ENCODE assay signal across 11 mouse cellular contexts in genomic region chr6:99260941-99261736, GRCm38 (mm10).
DNase-seq lines count a peak whose midpoint lies in the region; ATAC-seq and TF ChIP-seq lines count a peak whose summit lies in the region.
"Had no signal": no experiment of that assay in that cellular context is flagged by ENCODE, and none has a peak within 500 bp of the region (broad histone marks: within the 10 kb centered on the region; RNA-seq: fewer than 3 reads in every experiment).

No protein-coding gene starts in this region.

- H3K27ac ChIP-seq in forebrain, postnatal 0 days (ENCODE audit: low read depth, low read length) = no peak overlapping the region
- H3K27ac ChIP-seq in forebrain, embryonic 12.5 days = no peak overlapping the region
- H3K27ac ChIP-seq in stomach, embryonic 15.5 days = peak overlapping the region; percentile 35; the same call in 1 of the 2 replicates
- H3K27ac ChIP-seq in stomach, postnatal 0 days (replicated peaks) = no peak overlapping the region
- H3K27ac ChIP-seq in cerebellum, adult 2 months (ENCODE audit: insufficient read depth, low read length) = no peak overlapping the region
- H3K27ac ChIP-seq: forebrain, embryonic 15.5 days had no signal

- ATAC-seq in forebrain, postnatal 0 days = no peak
- no peak for ATAC-seq in forebrain, embryonic 12.5 days (ENCODE audit: low FRiP score)
- ATAC-seq in stomach, embryonic 15.5 days (ENCODE audit: insufficient read depth, low FRiP score, low read depth) = no peak
- no peak for ATAC-seq in stomach, postnatal 0 days (ENCODE audit: low FRiP score, low TSS enrichment)
- peak; percentile 11; the same call in 1 of the 2 replicates for ATAC-seq in megakaryocyte, adult 5-6 weeks (ENCODE audit: poor library complexity, severe bottlenecking)
- ATAC-seq: forebrain, embryonic 15.5 days had no signal

- 0 out of 2 replicates have a peak, but pooled peaks have one; percentile 8 for TF ChIP-seq CTCF in forebrain, postnatal 0 days (IDR thresholded peaks at IDR 0.05; ENCODE audit: low read depth)
- no peak; the same call in 1 of the 2 replicates for TF ChIP-seq CTCF in stomach, postnatal 0 days (IDR thresholded peaks at IDR 0.05; ENCODE audit: low read depth)
- no peak for TF ChIP-seq CTCF in cerebellum, adult 2 months (IDR thresholded peaks at IDR 0.05; ENCODE audit: borderline replicate concordance, insufficient read depth, low read depth, low read length)

- H3K27me3 ChIP-seq in forebrain, postnatal 0 days (ENCODE audit: insufficient read depth, low read length) = no peaks in the 10 kb centered on the region
- H3K27me3 ChIP-seq in forebrain, embryonic 12.5 days = 0 out of 2 replicates have a peak, but pooled peaks cover 5% of the 10 kb centered on the region
- no peaks in the 10 kb centered on the region for H3K27me3 ChIP-seq in stomach, embryonic 15.5 days (replicated peaks)
- H3K27me3 ChIP-seq in stomach, postnatal 0 days (ENCODE audit: control insufficient read depth, insufficient read depth, low read length) = no peaks in the 10 kb centered on the region
- no peaks in the 10 kb centered on the region for H3K27me3 ChIP-seq in cerebellum, adult 2 months (ENCODE audit: control insufficient read depth, insufficient read depth, low read length)

- H3K9ac ChIP-seq in forebrain, postnatal 0 days = no peak overlapping the region
- no peak overlapping the region for H3K9ac ChIP-seq in forebrain, embryonic 12.5 days
- H3K9ac ChIP-seq in stomach, embryonic 15.5 days = no peak overlapping the region
- no peak overlapping the region for H3K9ac ChIP-seq in stomach, postnatal 0 days (ENCODE audit: low read length)
- H3K9ac ChIP-seq: forebrain, embryonic 15.5 days had no signal

- H3K36me3 ChIP-seq in forebrain, postnatal 0 days (ENCODE audit: insufficient read depth) = no peaks in the 10 kb centered on the region
- no peaks in the 10 kb centered on the region for H3K36me3 ChIP-seq in forebrain, embryonic 12.5 days (replicated peaks)
- no peaks in the 10 kb centered on the region for H3K36me3 ChIP-seq in stomach, embryonic 15.5 days
- H3K36me3 ChIP-seq in stomach, postnatal 0 days (ENCODE audit: control insufficient read depth, insufficient read depth, low read length) = no peaks in the 10 kb centered on the region
- H3K36me3 ChIP-seq: forebrain, embryonic 15.5 days had no signal

- H3K9me3 ChIP-seq in forebrain, postnatal 0 days (ENCODE audit: low read length) = no peaks in the 10 kb centered on the region
- H3K9me3 ChIP-seq in forebrain, embryonic 12.5 days = no peaks in the 10 kb centered on the region
- no peaks in the 10 kb centered on the region for H3K9me3 ChIP-seq in stomach, embryonic 15.5 days
- no peaks in the 10 kb centered on the region for H3K9me3 ChIP-seq in stomach, postnatal 0 days (ENCODE audit: control insufficient read depth, low read length)
- H3K9me3 ChIP-seq: forebrain, embryonic 15.5 days had no signal

- no peak for TF ChIP-seq EP300 in stomach, postnatal 0 days (optimal IDR thresholded peaks at IDR 0.05)

- 51% methylated on average over 11 of the region's 11 CpGs for WGBS in forebrain, postnatal 0 days
- 43% methylated on average over 11 of the region's 11 CpGs for WGBS in forebrain, embryonic 12.5 days
- WGBS in stomach, embryonic 15.5 days = 58% methylated on average over 11 of the region's 11 CpGs
- WGBS in stomach, postnatal 0 days = 52% methylated on average over 11 of the region's 11 CpGs
- 72% methylated on average over 11 of the region's 11 CpGs for WGBS in cerebellum, adult 2 months

- no peak overlapping the region for H3K4me2 ChIP-seq in forebrain, postnatal 0 days (ENCODE audit: low read depth)
- H3K4me2 ChIP-seq in forebrain, embryonic 12.5 days = no peak overlapping the region
- H3K4me2 ChIP-seq in stomach, embryonic 15.5 days = no peak overlapping the region
- H3K4me2 ChIP-seq in stomach, postnatal 0 days (replicated peaks; ENCODE audit: low read depth) = no peak overlapping the region
- H3K4me2 ChIP-seq: forebrain, embryonic 15.5 days had no signal

- no peak for DNase-seq in forebrain, postnatal 0 days
- no peak for DNase-seq in stomach, postnatal 0 days (ENCODE audit: low spot score)
- peak; percentile 33 to 44 for DNase-seq in thymus, postnatal 36 days
- DNase-seq in cerebellum, adult 2 months = no peak
- DNase-seq in right cerebral cortex, adult 2 months (ENCODE audit: low spot score in 2 of 2) = no peak
- DNase-seq: kidney, postnatal 4 days; right cerebral cortex, adult 18-20 months had no signal

- H3K4me3 ChIP-seq in forebrain, postnatal 0 days (ENCODE audit: low read depth, low read length) = no peak overlapping the region
- no peak overlapping the region for H3K4me3 ChIP-seq in forebrain, embryonic 12.5 days (replicated peaks)
- H3K4me3 ChIP-seq in stomach, embryonic 15.5 days (replicated peaks) = no peak overlapping the region
- H3K4me3 ChIP-seq in stomach, postnatal 0 days (ENCODE audit: low read depth, low read length) = no peak overlapping the region
- no peak overlapping the region for H3K4me3 ChIP-seq in cerebellum, adult 2 months (replicated peaks; ENCODE audit: insufficient read depth, low read depth, low read length)
- H3K4me3 ChIP-seq: forebrain, embryonic 15.5 days had no signal

- 0 out of 2 replicates have a peak, but pooled peaks cover 7% of the 10 kb centered on the region for H3K4me1 ChIP-seq in forebrain, postnatal 0 days (ENCODE audit: insufficient read depth)
- H3K4me1 ChIP-seq in forebrain, embryonic 12.5 days = peaks cover 46% of the 10 kb centered on the region
- H3K4me1 ChIP-seq in stomach, embryonic 15.5 days = peaks cover 36% of the 10 kb centered on the region
- peaks cover 15% of the 10 kb centered on the region for H3K4me1 ChIP-seq in stomach, postnatal 0 days (replicated peaks; ENCODE audit: control insufficient read depth, insufficient read depth)
- no peaks in the 10 kb centered on the region for H3K4me1 ChIP-seq in cerebellum, adult 2 months (ENCODE audit: control insufficient read depth, insufficient read depth, low read length)

- no peak for TF ChIP-seq POLR2A in cerebellum, adult 2 months (IDR thresholded peaks at IDR 0.05; ENCODE audit: borderline replicate concordance, insufficient read depth, low read length)

Comparison
In these comparisons a context has a peak if more than half of its experiments do, and no peak if none do; other contexts are left out.
1. DNase-seq: peak in thymus, postnatal 36 days (2 of 2); none in forebrain, postnatal 0 days (single experiment), stomach, postnatal 0 days (single experiment), cerebellum, adult 2 months (0 of 2) and right cerebral cortex, adult 2 months (0 of 2).